Mouse (Mus musculus): ENCODE measurements around the gene Selplg. TPM values are rescaled to one million over a fixed set of nuclear protein-coding genes. Genes with fewer than 3 reads are reported as not detected.
"Not testable (repeated sequence)": the region's sequence is repeated elsewhere in the genome, so short reads cannot be mapped to it uniquely, and the experiment has no call there.

Gene Selplg
- total RNA-seq, 2 experiments from 2014 or later = 1.8 to 3.3 TPM

DNA sequence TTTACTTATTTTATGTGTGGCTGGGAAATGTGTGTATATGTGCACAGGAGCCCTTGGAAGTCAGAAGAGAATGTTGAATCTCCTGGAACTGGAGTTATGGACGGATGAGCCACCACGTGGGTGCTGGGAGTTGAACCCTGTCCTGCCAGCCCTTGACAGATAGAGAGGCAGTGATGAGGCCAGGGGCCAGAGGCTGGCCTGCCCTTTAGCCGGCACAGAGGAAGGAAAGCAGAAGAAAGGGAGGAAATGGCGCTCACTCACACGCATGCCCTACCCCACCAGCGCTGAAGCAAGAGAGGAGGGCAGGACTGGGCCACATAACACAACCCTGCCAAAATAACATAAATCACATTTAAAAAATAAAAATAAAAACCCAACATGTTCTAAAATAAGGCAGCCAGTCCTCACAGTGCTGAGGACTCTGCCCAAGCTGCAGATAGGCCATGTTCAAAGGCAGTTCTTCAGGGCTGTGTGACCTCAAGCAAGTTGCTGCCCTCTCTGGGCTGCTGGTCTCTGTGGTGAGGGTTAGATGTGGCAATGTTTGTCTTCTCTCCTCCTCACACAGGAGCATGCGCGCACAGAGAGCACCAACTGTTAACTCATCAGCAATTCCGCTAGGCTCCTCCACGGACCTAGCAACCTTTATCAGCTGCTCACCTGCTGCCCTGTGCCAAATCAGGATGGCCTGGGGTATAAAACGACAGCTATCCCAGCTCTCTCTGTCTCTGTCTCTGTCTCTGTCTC lies 41.8 kb downstream of the Selplg start:
- no peak for DNase-seq

DNA sequence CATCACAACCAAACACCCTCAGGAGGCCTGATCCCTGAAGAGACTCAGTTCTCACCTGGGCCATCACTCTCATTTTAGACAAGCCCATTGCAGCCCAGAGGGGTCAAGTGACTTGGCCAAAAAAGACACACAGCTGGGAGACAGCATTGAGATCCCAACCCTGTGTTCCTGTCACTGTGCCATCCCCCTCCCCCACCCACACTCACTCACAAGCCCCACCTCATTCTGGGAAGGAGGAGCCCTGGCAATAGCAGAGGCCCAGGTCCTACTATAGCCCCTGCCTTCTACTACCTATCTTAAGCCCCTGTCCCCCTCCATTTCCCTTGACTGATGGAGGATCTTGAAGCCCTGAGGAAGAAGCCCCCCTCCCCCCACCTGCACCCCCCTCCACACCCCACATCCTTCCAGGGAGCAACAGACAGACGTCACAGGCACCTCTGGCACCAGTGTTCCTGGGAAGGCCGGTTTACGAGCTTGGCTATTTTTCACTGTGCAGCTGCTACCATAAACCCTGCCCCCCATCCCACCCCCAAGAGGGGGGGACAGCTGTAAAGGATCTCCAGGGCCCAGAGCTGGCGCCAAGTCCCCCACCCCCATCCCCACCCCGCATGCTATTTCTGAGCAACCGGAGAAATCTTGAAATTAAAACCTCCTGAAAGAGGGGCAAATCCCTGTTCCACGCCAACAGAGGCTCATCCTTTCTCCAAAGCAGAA lies 43.2 kb downstream of the Selplg start:
- DNase-seq = peak; percentile 44

DNA sequence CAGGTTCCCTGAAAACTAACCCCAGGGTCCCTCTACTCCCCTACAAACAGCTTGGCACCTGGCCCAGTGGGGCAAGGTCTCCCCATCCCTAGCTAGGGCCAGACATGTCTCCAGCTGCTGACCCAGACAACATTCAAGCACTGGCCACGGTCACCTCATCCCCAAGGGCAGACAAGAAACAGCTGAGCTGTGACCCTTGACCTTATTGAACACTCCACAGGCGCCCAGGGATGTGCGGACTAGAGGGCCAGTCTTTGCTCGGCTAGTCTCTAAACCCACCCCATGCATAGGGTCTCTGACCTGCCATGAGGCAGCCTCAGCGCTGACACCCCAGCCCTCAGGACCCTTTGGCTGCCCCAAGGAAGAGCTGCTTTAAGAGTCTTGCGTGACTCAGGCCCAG lies 43.8 kb downstream of the Selplg start:
- DNase-seq = no peak

DNA sequence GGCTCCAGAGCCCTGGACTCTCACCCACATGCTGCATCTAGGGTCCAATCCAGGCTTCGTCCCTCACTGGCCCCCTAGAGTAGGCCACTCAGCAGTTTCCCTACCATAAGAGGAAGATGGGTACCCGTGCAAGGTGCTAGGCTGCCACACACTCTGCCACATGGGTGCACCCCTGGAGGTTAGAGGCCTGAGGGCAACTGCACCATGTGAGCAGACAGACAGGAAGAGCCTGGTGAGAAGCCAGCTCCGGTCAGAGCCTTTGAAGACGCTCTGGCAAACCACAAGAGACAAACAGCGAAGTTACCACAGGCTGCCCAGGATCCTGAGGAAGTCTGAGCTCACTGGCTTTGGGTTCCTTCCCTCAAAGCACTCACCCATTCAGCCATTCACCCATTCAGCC lies 45.5 kb downstream of the Selplg start:
- no peak for DNase-seq

DNA sequence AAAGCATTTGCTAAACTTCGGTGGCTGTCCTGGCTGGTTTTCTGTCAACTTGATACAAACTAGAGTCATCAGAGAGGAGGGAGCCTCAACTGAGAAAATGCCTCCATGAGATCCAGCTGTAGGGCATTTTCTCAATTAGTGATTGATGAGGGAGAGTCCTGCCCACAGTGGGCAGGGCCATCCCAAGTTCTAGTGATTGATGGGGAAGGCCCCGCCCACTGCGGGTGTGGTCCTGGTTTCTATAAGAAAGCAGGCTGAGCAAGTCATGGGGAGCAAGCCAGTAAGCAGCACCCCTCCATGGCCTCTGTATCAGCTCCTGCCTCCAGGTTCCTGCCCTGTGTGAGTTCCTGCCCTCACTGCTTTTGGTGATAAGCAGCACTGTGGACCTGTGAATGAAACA lies 48.3 kb downstream of the Selplg start:
- not testable (repeated sequence) for DNase-seq

DNA sequence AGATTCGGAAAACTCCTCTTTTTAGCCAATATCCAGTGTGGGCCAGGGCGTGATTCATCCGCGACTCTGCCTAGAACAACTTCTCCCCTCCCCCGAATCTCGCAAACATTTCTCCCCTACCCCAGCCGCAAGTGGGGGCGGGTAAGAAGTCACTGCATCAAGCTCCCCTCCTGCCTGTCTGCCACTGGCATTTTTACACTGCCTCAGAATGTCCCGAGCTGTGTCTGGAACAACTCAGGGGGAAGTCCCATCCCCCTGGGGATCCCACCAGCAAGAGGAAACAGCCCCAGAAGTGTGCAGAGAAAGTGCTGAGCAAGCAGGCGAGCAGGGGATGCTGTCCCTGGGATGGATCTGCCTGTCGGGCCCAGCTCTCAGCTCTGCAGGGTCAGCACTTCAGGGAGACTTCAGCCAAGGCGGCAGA lies 48.9 kb downstream of the Selplg start:
- peak; percentile 45 for DNase-seq

DNA sequence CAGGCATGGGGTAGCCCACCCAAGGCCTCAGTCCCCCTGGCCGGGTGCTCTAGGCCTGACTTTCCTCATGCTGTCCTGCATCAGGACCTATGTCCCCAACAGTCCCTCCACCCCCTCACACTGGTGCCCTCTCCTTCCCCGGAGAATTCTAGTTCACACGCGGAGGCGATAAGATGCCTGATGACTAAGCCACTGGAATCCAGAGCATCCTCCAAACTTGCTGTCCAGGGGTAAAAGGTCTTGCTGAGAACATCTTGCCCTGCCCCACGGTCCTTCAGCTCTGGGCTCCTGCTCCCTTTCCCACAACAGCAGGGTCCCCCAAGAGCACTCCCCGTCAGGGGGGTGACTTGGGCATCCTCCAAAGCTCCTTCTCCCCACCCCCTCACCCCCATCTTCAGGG lies 49.8 kb downstream of the Selplg start:
- no peak for DNase-seq

DNA sequence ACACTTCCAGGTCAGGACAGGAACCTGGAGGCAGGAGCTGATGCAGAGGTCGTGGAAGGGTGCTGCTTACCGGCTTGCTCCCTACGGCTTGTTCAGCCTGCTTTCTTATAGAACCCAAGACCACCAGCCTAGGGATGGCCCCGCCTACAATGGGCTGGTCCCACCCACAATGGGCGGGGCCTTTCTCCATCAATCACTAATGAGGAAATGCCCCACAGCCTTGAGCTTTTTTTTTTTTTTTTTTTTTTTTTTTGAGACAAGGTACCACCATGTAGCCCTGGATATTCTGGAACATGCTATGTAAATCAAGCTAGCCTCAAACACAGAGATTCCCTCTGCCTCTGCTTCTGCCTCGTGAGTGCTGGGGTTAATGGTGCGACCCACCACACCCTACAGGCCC lies 50.6 kb downstream of the Selplg start:
- no peak for DNase-seq

DNA sequence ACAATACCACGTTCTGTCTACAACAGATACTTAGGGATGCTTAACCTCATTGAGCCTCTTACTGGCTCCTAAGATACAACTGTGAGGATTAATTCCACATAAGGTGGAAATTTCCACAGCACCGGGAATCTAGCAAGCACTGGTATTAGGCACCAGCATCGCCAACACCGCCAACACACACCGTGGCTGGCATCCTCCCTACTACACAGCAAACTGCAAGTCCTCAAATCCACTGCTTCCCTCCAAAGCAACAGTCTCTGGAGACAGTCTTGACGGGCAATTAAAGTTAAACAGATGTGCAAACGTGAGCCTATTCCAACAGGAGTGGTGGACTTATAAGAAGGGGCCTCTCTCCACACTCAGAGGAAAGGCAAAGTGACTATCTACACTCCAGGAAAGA lies 51.2 kb downstream of the Selplg start:
- DNase-seq = no peak

DNA sequence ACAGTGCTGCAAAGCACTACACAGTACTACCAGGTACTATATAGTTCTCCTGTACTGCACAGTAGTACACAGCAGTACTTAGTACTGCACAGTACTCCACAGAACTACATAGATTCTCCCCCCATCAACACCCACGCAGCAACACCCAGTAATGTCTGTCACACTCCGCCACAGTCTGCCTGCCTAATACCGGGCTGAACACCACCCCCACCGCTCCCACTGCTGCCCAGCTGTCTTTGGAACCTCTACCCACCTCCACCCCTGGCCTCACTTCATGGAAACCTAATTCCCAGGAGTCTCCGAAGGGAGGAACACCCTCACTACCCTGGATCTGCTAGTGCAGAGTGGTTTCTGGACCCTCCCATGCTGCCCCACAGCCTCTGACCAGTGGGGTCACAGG lies 51.7 kb downstream of the Selplg start:
- DNase-seq = no peak

DNA sequence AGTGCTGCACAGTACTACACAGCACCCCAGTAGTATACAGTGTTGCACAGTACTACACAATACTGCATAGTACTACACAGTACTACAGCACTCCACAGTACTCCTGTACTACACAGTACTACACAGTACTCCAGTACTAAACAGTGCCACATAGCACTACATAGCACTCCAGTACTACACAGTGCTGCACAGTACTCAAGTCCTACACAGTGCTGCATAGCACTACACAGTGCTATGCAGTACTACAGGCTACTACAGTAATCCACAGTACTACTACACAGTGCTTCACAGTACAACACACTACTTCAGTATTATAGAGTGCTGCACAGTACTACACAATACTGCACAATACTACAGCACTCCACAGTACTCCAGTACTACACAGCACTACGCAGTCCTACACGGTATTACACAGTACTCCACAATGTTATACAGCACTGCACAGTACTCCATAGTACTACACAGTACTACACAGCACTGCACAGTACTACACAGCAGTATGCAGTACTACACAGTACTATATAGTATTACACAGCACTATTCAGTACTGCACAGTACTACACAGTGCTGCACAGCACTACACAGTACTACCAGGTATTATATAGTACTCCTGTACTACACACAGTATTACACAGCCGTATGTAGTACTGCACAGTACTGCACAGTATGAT lies 52.2 kb downstream of the Selplg start:
- DNase-seq = no peak

DNA sequence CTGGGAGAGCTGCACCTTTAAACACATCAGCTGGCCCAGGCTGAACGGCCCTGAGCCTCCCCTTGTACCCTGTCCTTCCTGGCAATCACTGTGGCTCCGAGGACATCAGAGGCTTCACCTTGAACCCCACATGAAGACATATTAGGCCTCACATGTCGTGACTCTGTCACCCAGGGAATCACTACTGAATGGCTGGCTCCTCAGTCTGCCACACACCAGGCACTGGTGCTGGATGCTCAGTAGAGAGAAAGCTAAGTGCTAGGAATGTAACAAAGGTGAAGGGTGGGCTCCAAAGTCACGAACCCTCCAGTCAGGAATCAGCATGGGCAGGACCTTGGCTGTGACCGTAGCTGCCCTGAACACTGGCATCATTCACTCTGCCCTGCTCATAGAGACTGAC lies 52.9 kb downstream of the Selplg start:
- DNase-seq = no peak

DNA sequence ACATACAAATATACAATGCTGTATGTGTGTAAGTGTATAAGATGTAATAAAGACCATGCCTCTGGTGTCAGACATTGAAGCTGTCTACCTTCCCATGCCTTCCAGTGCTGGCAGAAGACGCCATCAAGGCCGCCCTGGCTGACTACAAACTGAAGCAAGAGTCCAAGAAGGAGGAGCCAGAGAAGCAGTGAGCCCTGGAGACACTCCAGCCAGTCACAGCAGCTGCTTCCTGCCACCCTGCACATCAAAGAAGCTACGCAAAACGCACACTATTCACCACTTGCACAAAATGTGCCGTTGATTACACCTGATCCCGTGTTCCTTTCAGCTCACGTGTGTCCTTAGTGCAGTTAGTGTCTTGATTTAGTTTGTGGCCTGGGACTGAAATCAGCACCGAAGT lies 54.7 kb downstream of the Selplg start:
- not testable (repeated sequence) for DNase-seq

DNA sequence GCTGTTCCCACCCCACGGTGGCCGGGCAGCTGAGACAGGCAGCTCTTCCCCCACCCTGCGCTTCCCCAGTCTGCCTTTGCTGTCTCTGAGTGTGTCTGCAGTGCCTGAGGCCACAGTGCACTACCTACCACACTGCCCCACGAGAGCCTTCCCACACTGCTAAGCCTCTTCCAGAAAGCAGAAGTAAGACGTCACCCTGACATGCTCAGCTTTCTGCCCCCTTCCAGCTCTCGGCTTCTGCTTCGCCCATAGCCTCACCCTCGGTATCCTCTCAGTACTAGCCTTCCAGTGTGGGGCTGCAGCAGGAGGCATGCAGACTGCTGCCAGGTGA lies 55.6 kb downstream of the Selplg start:
- DNase-seq = no peak

DNA sequence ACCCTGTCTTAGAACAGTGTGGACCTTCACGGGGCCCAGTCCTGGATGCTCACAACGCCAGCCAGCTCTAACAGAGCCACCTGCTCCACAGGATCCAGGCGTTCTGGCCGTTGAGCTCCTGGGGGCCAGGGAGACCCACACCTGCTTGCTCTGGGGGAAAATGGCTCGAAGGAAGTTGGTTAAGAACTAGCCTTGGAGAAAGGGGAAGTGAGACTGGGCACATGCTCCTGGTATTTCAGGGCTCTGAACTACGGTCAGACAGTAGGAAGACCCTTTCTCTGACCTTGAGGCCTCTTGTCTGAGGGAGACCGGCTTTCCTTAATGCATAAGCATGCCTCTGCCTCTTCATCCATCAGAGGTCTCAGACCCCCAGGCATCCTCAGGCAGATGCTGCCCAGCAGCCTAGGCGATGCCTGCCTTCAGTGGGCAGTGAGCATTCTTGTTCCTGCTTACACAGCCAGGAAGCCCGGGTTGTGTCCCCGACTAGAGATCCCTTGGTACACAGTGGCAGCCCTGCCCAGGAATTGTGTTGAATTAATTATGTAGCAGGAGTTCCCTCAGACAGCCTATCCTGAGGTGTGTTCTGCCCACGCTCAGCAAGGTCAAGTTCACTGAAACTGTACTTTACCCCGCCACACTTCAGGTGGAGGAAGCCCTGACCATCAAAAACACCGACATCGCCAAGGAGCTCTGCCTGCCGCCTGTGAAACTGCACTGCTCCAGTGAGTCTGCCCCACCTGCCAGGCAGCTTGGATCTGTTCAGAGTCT lies 56.1 kb downstream of the Selplg start:
- no peak for DNase-seq

DNA sequence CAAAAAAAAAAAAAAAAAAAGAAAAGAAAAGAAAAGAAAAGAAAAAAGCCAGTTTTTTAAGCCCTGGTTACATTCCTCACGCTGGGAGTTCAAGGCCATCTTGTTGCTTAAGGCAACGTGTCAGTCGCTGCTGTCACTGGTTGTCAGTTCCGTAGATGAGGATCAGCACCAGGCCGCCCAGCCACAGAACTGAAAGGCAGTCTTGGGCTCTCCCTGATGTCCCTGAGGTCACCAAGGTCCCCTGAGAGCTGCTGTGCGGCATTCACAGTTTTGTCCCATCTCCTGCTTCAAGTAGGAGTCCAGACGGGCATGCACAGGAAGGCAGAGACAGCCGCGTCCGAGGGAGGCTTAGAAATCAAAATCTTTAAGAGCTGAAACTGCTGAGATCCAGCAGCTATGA lies 56.9 kb downstream of the Selplg start:
- DNase-seq = no peak

DNA sequence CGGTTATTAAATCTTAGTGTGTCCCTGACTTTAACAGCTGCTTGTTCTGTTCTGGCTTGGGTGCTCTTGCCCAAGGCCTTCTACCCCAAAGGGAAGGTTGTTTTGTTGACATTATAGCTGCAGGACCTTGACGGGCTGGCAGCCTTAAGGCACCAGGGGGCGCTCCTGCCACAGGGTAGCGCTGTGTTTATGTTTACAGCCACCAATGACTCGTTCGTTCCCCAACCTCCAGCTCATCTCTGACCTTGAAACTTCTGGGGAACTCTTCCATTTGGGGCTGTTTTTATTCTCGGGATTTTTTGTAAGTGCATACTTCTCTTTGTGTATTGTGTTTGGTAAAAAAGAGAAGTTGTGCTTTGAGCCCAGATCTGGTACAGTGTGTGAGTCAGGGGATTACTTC lies 58.8 kb downstream of the Selplg start:
- DNase-seq = peak; percentile 94

DNA sequence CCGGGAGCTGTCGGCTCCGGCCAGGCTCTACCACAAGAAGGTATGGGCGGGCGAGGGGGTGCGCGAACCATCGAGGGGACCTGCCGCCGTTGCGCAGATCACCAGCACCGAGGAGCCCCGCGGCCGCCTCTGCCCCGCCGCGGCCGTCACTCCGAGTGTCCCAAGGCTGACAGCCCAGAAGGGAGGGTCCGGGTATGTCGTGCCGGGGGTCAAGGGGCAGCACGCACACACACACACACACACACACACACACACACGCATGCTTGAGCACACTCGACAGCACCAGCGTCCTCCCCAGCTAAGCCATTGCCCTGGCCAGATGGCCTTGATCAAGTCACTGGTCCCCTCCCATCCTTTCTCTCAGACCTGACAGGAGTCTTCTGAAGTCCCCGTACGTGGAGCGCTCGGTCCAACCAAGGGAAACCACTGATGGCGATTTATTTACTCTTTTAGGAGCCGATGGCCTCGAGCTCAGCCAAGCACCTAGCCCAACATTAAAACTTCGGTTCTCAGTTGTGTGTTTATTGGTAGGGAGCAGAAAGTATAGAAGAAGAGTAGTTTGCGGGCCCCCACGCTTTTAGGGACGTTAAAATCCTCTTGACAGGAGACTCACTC lies 59.4 kb downstream of the Selplg start:
- DNase-seq = no peak

DNA sequence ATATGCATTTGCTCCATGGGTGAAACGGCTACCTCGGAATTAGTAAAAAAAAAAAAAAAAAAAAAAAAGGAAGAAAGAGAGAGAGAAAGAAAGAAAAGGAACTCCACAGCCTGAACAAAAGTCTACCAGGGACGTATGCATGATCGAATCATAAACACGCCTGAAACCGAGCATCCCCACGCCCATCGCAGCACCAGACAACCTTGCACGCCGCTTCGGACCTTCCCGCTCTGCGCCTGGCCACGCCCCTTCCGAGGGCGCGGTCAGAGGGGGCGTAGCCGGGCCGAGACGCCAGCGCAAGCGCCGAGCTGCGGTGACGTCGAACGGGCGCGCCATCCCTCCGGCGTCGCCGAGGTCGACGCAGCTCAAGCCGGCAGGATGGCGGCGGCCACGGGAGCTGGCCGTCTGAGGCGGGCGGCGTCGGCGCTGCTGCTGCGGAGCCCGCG lies 60.0 kb downstream of the Selplg start, which contains the start of the genes Sart3 and Iscu:
Gene Sart3, minus strand, starts transcription at position 61 of the 446 bp plus-strand sequence.
Gene Iscu, plus strand, starts transcription at position 299 of the 446 bp plus-strand sequence.
- DNase-seq = peak; percentile 97

DNA sequence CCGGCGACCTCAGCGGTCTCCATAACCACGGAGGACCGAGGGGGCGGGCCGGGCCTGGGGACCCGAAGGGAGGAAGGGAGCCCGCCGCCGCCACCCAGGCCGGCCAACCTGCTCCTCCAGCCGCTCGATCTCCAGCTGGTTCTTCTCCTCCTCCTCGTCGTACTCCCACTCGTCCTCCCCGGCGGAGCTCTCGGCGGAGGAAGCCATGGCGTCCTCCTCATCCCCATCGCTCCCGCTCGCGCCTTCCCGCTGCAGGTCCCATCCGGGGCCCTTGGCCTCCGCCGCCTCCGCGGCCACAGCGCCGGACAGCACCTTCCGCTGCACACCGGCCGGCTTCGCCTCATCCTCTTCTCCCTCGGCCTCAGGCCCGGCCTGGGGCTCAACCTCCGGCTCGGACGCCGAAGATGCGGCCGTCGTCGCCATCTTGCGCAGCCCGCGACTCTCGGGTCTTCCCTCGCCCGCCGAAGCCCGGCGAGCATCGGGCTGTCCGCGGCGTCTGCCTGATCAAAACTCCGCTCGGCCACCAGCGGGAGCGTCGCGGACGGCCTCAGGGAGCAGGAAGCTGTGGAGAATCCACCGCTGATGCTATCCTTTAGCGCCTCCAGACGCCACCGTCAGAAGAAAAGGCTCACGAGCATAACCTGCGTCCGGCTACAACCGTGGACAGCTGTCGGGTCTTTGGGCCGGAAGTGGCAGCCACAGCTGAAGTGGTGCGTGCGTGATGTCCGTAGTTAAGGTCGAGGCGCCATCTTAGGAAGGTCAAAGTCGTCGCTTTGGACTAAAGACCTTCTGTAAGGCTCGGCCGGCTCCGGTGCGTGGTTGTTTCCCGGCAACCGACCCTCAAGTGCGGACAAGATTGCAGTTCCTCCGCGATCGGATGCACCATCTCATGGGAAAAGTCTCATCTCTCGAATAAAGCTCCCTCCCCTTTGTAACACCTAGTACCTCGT lies 61.0 kb downstream of the Selplg start:
- peak; percentile 79 for DNase-seq

DNA sequence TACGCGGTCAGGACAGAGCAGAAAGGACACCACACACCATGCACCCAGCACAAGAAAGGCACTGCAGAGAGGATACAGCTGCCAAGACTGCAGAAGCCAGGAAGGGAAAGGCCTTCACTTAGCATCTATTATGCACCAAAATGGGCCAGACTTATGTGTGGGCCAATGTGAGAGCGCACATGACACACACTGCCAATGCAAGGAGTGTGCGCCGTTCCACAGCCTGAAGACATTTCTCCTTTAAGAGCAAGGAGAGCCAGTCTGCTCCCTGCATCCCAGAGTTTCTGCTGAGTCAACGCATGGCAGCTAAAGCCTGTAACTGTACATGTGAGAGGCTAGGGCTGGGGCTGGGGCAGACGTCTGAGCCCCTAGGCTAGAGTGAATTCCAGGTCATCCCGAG lies 63.6 kb downstream of the Selplg start:
- DNase-seq = no peak
